Mouse (Mus musculus): ENCODE results near the gene Dusp1.

Dusp1 gene

GRCm38 (mm10) chr17:26458049-26458448, 103.9 kb downstream of the Dusp1 start:
- DNase-seq, result no peak

- no peak for DNase-seq
Observed at GRCm38 (mm10) chr17:26457506-26457905, 104.4 kb downstream of the Dusp1 start.

Data from kidney, postnatal 25 days (tissue).